Mouse (Mus musculus) cortical plate, adult 2 months (tissue): ENCODE data around the gene Elmo3.

Experiments
- CTCF ChIP-seq: fragments of 200-500 bp; IDR thresholded peaks from 2 replicates; pipeline ENCODE4 v1.5.1; 2011; ENCODE audit warnings: mild to moderate bottlenecking, control low read depth, low read length; ENCODE audit not compliant: insufficient read depth; ENCODE audit errors: extremely low read depth
- POLR2A ChIP-seq: fragments of 200-500 bp; IDR thresholded peaks from 2 replicates; pipeline ENCODE4 v1.6.1; 2011; ENCODE audit warnings: mild to moderate bottlenecking, low read length, control low read depth; ENCODE audit not compliant: insufficient read depth; ENCODE audit errors: extremely low read depth

DNA sequence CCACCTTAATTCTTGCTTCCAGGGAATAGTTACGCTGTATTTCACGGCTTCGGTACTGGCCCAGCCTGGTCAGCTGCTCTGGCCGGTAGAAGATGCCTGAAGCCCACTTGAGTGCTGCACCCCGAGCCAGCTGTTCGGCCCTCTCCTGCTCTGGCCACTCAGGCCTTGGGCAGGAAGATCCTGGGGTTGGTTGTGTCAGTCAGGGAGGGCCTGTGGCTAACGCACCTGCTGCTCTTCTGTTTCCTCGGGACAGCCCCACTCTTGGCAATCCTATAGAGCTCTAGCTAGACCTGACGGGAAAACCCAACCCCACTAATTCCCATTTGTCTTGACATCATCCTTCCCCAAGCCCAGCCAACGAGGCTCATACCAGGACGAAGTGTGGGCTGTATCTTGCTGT, 10.1 kb upstream of the Elmo3 start:
- TF ChIP-seq CTCF, result no peak
- TF ChIP-seq POLR2A, result no peak
